Mouse (Mus musculus): ENCODE measurements around the gene Mast4. TPM values are rescaled to one million over a fixed set of nuclear protein-coding genes. Genes with fewer than 3 reads are reported as not detected.

Mast4 gene
- polyA plus RNA-seq, 1 experiment from 2014 or later: 41.0 TPM

DNA sequence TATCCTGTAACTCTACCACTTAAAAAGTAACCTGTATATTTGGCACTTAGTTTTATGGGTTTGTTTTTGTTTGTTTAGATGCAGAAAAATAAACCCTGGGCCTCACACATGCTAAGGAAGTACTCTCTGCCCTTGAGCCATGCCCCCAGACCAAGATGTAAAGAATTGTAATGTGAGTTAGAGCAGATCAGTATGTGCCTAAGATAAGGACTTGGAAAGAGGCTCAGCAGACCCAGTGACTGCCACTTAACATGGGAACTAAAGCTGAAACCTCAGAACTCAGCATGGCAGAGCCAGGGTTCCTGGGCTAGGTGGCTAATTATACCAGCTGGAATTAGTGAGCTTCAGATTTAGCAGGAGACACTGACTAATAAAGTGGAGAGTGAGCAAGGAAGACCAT lies 196.0 kb downstream of the Mast4 start:
- H3K36me3 ChIP-seq: no peaks in the 10 kb centered on the region
- peak overlapping the region; percentile 48 for H3K27ac ChIP-seq
- no peak overlapping the region for H3K4me3 ChIP-seq
- peaks cover 14% of the 10 kb centered on the region for H3K4me1 ChIP-seq (replicated peaks)
- H3K27me3 ChIP-seq: no peaks in the 10 kb centered on the region
- no peak overlapping the region for H3K4me2 ChIP-seq
- ATAC-seq (replicated peaks; ENCODE audit: insufficient number of reproducible peaks, insufficient read depth, low FRiP score, low read depth): peak; percentile 31; the same call in 1 of the 2 replicates
- H3K9me3 ChIP-seq (replicated peaks): no peaks in the 10 kb centered on the region
- H3K9ac ChIP-seq: no peak overlapping the region

DNA sequence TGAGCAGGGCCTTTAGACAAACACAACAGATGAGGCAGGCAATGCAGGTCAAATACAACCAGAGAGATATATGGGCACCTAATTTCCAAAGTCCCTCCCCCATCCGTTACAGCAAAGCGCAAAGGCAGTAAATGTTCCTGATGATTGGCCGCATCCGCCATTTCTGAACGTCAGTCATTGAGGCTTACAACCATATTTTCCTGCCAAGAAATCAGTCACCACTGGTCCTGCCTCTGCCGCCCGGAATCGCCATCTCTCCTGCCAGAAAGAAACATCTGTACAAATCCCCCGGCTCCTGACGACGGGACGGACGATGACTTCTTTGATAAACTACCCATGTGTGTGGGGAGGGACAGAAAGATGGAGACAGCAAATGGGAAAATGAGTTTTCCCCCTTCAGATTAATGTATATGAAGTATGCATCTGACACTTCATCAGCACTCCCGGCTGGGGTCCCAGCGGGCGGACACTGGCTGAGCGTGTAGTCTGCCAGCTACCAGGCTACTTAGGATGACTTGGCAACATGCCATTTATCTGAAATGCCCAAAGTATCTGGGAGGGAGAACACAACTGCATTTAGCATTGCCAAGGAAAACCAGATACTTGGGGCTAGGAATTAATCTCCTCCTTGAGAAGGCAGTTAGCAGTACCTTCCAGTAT lies 198.9 kb downstream of the Mast4 start:
- Histone ChIP-seq H3K4me2 (no peak overlapping the region), H3K27ac (0 out of 2 replicates have a peak overlapping the region, but pooled peaks have one; percentile 3)

DNA sequence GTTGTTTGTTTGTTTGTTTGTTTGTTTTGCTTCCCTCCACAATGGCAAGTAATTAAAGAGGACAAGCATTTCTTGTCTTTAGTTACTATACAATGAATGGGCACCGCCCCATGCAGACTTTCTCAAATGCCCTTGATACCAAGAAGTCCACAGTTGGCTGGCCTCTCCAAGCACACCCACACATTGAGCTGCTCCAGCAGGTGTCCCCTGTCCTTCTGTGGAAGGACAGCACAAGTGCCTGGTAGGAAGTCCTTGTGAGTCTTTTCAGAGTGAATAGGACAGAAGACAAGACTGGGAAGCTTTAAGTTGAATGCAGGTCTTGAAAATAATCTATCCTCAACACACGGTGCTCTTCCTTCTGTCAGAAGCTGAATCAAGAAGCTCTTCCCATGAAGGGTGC lies 202.5 kb downstream of the Mast4 start:
- Histone ChIP-seq H3K4me1 (replicated peaks) (peaks cover 26% of the 10 kb centered on the region), H3K36me3 (no peaks in the 10 kb centered on the region), H3K27ac (no peak overlapping the region), H3K4me3 (no peak overlapping the region), H3K27me3 (no peaks in the 10 kb centered on the region), H3K4me2 (no peak overlapping the region), H3K9me3 (replicated peaks) (no peaks in the 10 kb centered on the region), H3K9ac (no peak overlapping the region)
- 94% methylated on average over 2 of the region's 2 CpGs for WGBS
- no peak for ATAC-seq (replicated peaks; ENCODE audit: insufficient number of reproducible peaks, insufficient read depth, low FRiP score, low read depth)

More for the DNA sequence above, 198.9 kb downstream of the Mast4 start:
- ATAC-seq (replicated peaks; ENCODE audit: insufficient number of reproducible peaks, insufficient read depth, low FRiP score, low read depth): no peak
- 69% methylated on average over 17 of the region's 17 CpGs for WGBS
- Histone ChIP-seq H3K4me1 (replicated peaks) (peaks cover 14% of the 10 kb centered on the region), H3K36me3 (no peaks in the 10 kb centered on the region), H3K9me3 (replicated peaks) (no peaks in the 10 kb centered on the region), H3K27me3 (no peaks in the 10 kb centered on the region), H3K9ac (no peak overlapping the region), H3K4me3 (no peak overlapping the region)

DNA sequence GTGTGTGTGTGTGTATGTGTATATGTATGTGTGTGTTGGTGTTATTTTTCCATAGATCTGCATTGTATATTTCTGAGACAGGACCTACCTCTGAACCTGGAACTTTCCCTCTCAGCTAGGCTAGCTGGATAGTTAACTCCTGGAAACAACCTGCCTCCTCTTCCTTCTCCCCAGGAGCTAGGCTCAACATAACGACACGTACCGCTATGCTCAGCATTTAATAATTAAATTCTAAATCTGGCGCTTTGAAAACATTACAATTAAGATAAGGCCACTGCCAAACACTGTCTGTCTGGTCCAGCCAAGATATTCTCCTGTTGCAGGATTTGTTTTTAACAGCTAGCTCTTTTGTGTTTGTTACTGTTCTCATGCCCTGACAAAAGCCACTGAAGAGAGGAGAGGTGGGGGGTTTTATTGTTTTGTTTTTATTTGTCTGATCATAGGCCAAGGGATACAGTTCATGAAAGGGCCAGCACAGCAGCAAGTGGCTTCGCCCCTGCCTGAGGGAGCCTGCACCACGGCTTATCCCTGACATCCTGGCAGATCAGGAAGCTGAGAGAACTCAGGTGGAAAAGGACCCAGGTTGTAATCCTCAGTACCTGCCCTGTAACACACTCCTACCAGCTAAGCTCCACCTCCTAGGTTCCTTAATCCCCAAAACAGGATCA lies 205.0 kb downstream of the Mast4 start:
- WGBS: 23% methylated on average over 6 of the region's 6 CpGs
- Histone ChIP-seq H3K9ac (no peak overlapping the region; the same call in 1 of the 2 replicates), H3K27me3 (no peaks in the 10 kb centered on the region), H3K27ac (peak overlapping the region; percentile 88), H3K4me1 (replicated peaks) (peaks cover 18% of the 10 kb centered on the region), H3K36me3 (no peaks in the 10 kb centered on the region), H3K9me3 (replicated peaks) (no peaks in the 10 kb centered on the region), H3K4me2 (no peak overlapping the region), H3K4me3 (no peak overlapping the region)
- ATAC-seq (replicated peaks; ENCODE audit: insufficient number of reproducible peaks, insufficient read depth, low FRiP score, low read depth): peak; percentile 64; the same call in 1 of the 2 replicates

DNA sequence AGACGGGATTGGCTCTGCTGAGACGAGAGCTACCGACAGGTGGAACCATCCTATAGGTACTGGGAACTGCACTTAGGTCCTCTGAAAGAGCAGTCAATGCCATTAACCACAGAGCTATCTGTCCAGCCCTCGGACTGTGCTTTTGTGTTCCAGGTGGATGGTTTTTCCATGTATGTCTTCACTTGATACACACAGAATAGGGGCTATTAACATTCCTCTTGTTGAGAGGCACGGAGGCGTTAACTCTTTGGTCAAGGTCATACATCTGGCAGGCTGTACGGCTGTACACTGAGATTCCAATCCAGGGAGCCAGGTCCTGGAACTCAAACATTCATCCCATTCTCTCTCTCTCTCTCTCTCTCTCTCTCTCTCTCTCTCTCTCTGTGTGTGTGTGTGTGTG lies 205.6 kb downstream of the Mast4 start:
- Histone ChIP-seq H3K9me3 (replicated peaks) (no peaks in the 10 kb centered on the region), H3K9ac (no peak overlapping the region), H3K27me3 (no peaks in the 10 kb centered on the region), H3K4me2 (no peak overlapping the region), H3K27ac (peak overlapping the region; percentile 88), H3K4me1 (replicated peaks) (peaks cover 18% of the 10 kb centered on the region), H3K36me3 (no peaks in the 10 kb centered on the region), H3K4me3 (no peak overlapping the region)
- ATAC-seq (replicated peaks; ENCODE audit: insufficient number of reproducible peaks, insufficient read depth, low FRiP score, low read depth): peak; percentile 85
- 50% methylated on average over 7 of the region's 7 CpGs for WGBS

DNA sequence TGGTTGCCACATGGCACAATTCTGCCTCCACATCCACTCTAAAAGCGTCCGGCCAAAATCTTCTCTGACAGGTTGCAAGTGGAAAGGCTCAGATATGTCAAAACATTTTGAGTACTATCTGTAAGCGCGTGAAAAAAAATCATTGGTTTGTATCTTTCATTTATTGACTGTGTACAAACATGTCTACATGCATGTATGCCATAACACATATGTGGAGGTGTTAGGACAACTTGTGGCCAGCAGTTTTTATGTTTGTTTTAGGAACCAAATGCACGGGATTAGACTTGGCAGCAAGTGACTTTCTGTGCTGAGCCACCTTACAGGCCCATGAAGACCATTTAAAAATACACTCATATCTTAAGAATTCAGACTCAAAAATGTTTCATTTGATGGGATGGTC lies 206.7 kb downstream of the Mast4 start:
- Histone ChIP-seq H3K27me3 (no peaks in the 10 kb centered on the region), H3K4me2 (no peak overlapping the region), H3K27ac (no peak overlapping the region), H3K9me3 (replicated peaks) (no peaks in the 10 kb centered on the region), H3K4me1 (replicated peaks) (peaks cover 18% of the 10 kb centered on the region), H3K9ac (no peak overlapping the region), H3K4me3 (no peak overlapping the region), H3K36me3 (no peaks in the 10 kb centered on the region)
- WGBS: 76% methylated on average over 5 of the region's 5 CpGs
- no peak for ATAC-seq (replicated peaks; ENCODE audit: insufficient number of reproducible peaks, insufficient read depth, low FRiP score, low read depth)

DNA sequence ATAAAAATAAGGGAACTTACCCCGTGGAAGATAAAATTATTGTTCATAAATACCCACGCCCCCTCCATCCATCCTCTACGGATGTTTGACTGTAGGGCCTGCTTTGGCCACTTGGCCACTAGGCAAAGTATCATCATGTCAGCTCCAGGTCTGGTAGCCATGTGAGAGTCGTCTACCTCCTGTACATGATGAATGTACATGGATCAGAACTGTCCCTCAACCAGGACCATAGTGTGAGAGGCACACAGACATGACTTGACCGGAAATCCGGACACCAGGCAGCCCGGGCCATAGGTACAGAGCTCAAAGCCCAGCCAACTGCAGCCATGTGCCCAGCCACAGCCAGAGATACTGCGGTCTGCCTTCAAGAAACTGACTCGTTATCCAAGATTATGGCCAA lies 210.6 kb downstream of the Mast4 start:
- H3K4me2 ChIP-seq: no peak overlapping the region
- H3K4me3 ChIP-seq: no peak overlapping the region
- WGBS: 89% methylated on average over 9 of the region's 9 CpGs
- ATAC-seq (replicated peaks; ENCODE audit: insufficient number of reproducible peaks, insufficient read depth, low FRiP score, low read depth): no peak
- H3K36me3 ChIP-seq: no peaks in the 10 kb centered on the region
- H3K9ac ChIP-seq: no peak overlapping the region
- peaks cover 24% of the 10 kb centered on the region for H3K4me1 ChIP-seq (replicated peaks)
- H3K27me3 ChIP-seq: no peaks in the 10 kb centered on the region
- no peaks in the 10 kb centered on the region for H3K9me3 ChIP-seq (replicated peaks)
- no peak overlapping the region for H3K27ac ChIP-seq

DNA sequence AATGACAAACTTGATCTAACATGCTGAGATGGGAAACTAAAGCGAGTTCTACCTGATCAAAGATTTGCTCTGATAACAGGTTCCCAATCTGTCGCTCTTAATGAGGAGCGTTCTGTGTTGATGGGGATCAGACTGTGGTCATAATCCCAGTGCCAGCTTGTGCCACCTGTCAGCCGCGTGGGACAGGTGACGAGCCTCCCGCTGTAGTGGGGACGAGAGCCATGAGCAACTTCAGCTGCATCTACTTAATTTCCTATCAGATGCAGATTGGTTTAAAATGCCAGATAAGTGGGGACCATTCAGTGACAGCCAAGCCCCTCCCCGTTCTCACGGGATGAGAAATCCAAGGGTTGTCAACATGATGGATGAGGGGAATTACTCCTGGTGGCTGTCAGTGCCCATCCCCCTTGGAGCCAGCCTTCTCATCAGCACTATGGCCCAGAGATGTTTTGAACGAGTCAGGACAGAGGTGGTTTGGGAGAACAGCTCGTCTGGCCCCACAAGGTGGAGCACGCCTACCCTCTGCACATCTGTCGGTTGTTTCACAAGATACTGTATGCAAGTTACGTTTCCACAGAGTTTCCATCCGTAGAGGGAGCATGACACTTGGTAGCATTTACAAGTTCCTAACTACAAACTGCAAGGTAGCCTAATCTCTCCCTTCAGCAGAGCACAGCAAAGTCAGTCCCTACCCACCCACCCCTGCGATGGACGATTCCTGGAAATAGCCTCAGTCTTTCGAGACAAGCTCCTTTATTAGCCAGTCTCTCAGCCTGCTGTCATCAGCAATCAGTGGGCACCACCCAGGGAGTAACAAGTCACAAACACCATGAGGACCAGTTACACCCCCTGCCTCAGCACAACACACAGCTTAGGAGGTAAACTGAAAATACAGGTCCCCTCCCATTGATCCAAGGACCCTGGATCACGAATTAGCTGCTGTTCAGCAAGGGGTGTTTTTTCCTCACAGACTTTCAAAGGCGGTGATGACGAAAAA lies 212.2 kb downstream of the Mast4 start:
- WGBS: 29% methylated on average over 22 of the region's 22 CpGs
- H3K9me3 ChIP-seq (replicated peaks): no peaks in the 10 kb centered on the region
- peak overlapping the region; percentile 34 for H3K4me2 ChIP-seq
- H3K36me3 ChIP-seq: no peaks in the 10 kb centered on the region
- no peak for ATAC-seq (replicated peaks; ENCODE audit: insufficient number of reproducible peaks, insufficient read depth, low FRiP score, low read depth)
- H3K27me3 ChIP-seq: no peaks in the 10 kb centered on the region
- H3K9ac ChIP-seq: no peak overlapping the region
- peaks cover 15% of the 10 kb centered on the region for H3K4me1 ChIP-seq (replicated peaks)
- H3K4me3 ChIP-seq: no peak overlapping the region
- no peak overlapping the region for H3K27ac ChIP-seq

DNA sequence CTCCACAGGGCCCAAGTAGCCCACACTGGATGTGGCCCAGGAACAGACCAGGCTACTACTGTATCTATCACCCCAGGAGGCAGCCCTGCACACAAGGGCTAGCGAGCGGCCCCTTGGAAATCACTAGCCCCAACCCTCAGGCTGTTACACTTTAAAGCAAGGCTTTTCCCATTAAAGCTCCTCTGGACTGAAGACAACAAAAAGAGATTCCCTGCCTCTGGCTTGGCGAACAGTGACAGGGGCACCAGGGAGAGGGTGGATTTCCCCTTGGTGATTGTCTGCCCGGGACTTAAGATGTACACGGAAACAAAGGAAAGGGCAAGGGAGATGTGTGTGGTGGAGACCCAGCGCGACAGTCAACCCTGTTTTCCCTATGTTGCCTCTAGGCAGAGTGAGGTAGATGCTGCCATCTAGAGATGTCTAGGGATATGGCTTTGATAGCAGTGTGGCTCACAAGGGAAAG lies 213.6 kb downstream of the Mast4 start:
- peak overlapping the region; percentile 42 for H3K9ac ChIP-seq
- peak overlapping the region; percentile 55 for H3K27ac ChIP-seq
- 19% methylated on average over 7 of the region's 7 CpGs for WGBS

DNA sequence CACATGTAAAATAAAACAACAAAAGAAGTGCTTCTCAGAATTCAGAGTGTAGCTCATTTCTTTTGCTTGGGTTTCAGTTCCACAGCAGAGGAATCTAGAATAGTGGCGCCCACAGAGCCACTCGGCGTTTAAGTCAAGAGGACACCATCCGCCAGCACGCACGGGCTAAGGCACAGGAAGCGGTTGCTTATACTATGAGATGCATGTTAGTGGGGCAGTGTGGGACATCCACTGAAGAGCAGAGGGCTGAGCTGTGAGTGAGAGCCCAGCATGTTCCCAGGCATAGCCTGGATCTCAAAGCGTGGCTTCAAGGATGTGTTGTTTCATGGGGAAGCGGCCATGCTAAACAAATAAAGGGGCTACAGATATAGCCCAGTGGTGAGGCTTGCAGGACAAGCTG lies 214.6 kb downstream of the Mast4 start:
- Histone ChIP-seq H3K36me3 (no peaks in the 10 kb centered on the region), H3K4me2 (no peak overlapping the region), H3K27me3 (no peaks in the 10 kb centered on the region), H3K27ac (no peak overlapping the region), H3K4me1 (replicated peaks) (peaks cover 16% of the 10 kb centered on the region), H3K9me3 (replicated peaks) (no peaks in the 10 kb centered on the region), H3K9ac (no peak overlapping the region), H3K4me3 (no peak overlapping the region)
- no peak for ATAC-seq (replicated peaks; ENCODE audit: insufficient number of reproducible peaks, insufficient read depth, low FRiP score, low read depth)
- WGBS: 84% methylated on average over 9 of the region's 9 CpGs

More for the DNA sequence above, 213.6 kb downstream of the Mast4 start:
- Histone ChIP-seq H3K27me3 (no peaks in the 10 kb centered on the region), H3K4me1 (replicated peaks) (peaks cover 15% of the 10 kb centered on the region), H3K4me3 (no peak overlapping the region), H3K9me3 (replicated peaks) (no peaks in the 10 kb centered on the region), H3K36me3 (no peaks in the 10 kb centered on the region), H3K4me2 (peak overlapping the region; percentile 49)
- 0 out of 2 replicates have a peak, but pooled peaks have one; percentile 50 for ATAC-seq (replicated peaks; ENCODE audit: insufficient number of reproducible peaks, insufficient read depth, low FRiP score, low read depth)

DNA sequence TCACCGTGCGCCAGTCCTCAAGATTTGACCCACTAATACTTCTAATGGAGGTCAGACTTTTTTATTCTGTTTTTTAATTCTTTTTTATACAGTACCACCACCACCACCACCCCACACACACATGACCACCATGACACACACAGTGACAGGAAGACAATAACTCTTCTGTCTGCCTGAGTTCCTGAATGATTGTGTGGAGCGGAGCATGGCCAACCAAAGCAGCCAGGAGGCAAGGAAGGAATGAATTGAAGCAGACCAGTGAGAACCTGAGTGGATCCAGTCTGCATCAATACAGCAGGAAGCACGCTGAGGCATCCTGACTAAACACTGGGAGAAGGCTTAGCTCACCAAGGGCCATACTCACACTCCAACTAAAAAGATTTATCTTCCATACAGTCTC lies 219.2 kb downstream of the Mast4 start:
- no peak for ATAC-seq (replicated peaks; ENCODE audit: insufficient number of reproducible peaks, insufficient read depth, low FRiP score, low read depth)
- H3K4me2 ChIP-seq: no peak overlapping the region

More for the DNA sequence above, 219.2 kb downstream of the Mast4 start:
- Histone ChIP-seq H3K4me3 (no peak overlapping the region), H3K27ac (no peak overlapping the region), H3K36me3 (no peaks in the 10 kb centered on the region), H3K4me1 (replicated peaks) (peaks cover 12% of the 10 kb centered on the region), H3K9me3 (replicated peaks) (no peaks in the 10 kb centered on the region), H3K27me3 (no peaks in the 10 kb centered on the region), H3K9ac (no peak overlapping the region)
- 86% methylated on average over 4 of the region's 4 CpGs for WGBS
